Mouse (Mus musculus): ENCODE measurements around the gene Gm45062. TPM values are rescaled to one million over a fixed set of nuclear protein-coding genes. Genes with fewer than 3 reads are reported as not detected.

Gene Gm45062
- polyA plus RNA-seq, 1 experiment: 5.8 TPM

GRCm38 (mm10) chr6:8430610-8431234 lies 171.5 kb downstream of the Gm45062 start:
- H3K36me3 ChIP-seq (ENCODE audit: control insufficient read depth, insufficient read depth, low read length, poor library complexity, severe bottlenecking): no peaks in the 10 kb centered on the region
- H3K4me3 ChIP-seq (ENCODE audit: low read depth, low read length): no peak overlapping the region
- no peaks in the 10 kb centered on the region for H3K9me3 ChIP-seq (replicated peaks; ENCODE audit: control insufficient read depth, insufficient read depth, low read length, poor library complexity, severe bottlenecking)
- no peaks in the 10 kb centered on the region for H3K27me3 ChIP-seq (ENCODE audit: control insufficient read depth, insufficient read depth, low read length, poor library complexity, severe bottlenecking)
- H3K9ac ChIP-seq (ENCODE audit: low read depth, poor library complexity, severe bottlenecking): no peak overlapping the region
- no peak overlapping the region for H3K27ac ChIP-seq (ENCODE audit: insufficient read depth, low read length)
- TF ChIP-seq POLR2A (IDR thresholded peaks at IDR 0.05; ENCODE audit: insufficient read depth, low read length): no peak
- no peaks in the 10 kb centered on the region for H3K4me1 ChIP-seq (ENCODE audit: control insufficient read depth, insufficient read depth, low read length)

- no peak for TF ChIP-seq POLR2A (IDR thresholded peaks at IDR 0.05; ENCODE audit: insufficient read depth, low read length)
- TF ChIP-seq CTCF (IDR thresholded peaks at IDR 0.05; ENCODE audit: low read depth, low read length): no peak
- TF ChIP-seq EP300 (IDR thresholded peaks at IDR 0.05; ENCODE audit: insufficient read depth, low read depth, low read length): no peak
- peaks cover 4% of the 10 kb centered on the region; the same call in 1 of the 2 replicates for H3K9me3 ChIP-seq (replicated peaks; ENCODE audit: control insufficient read depth, insufficient read depth, low read length, poor library complexity, severe bottlenecking)
- H3K9ac ChIP-seq (ENCODE audit: low read depth, poor library complexity, severe bottlenecking): no peak overlapping the region
- H3K36me3 ChIP-seq (ENCODE audit: control insufficient read depth, insufficient read depth, low read length, poor library complexity, severe bottlenecking): no peaks in the 10 kb centered on the region
- H3K4me3 ChIP-seq (ENCODE audit: low read depth, low read length): no peak overlapping the region
- no peaks in the 10 kb centered on the region for H3K27me3 ChIP-seq (ENCODE audit: control insufficient read depth, insufficient read depth, low read length, poor library complexity, severe bottlenecking)
- no peaks in the 10 kb centered on the region for H3K4me1 ChIP-seq (ENCODE audit: control insufficient read depth, insufficient read depth, low read length)
- H3K27ac ChIP-seq (ENCODE audit: insufficient read depth, low read length): no peak overlapping the region
Observed at GRCm38 (mm10) chr6:8433179-8433578, 173.9 kb downstream of the Gm45062 start.

GRCm38 (mm10) chr6:8437937-8438336 lies 178.7 kb downstream of the Gm45062 start:
- Histone ChIP-seq H3K27me3 (ENCODE audit: control insufficient read depth, insufficient read depth, low read length, poor library complexity, severe bottlenecking) (no peaks in the 10 kb centered on the region), H3K36me3 (ENCODE audit: control insufficient read depth, insufficient read depth, low read length, poor library complexity, severe bottlenecking) (no peaks in the 10 kb centered on the region), H3K9me3 (replicated peaks; ENCODE audit: control insufficient read depth, insufficient read depth, low read length, poor library complexity, severe bottlenecking) (peaks cover 4% of the 10 kb centered on the region; the same call in 1 of the 2 replicates), H3K27ac (ENCODE audit: insufficient read depth, low read length) (no peak overlapping the region), H3K9ac (ENCODE audit: low read depth, poor library complexity, severe bottlenecking) (no peak overlapping the region), H3K4me3 (ENCODE audit: low read depth, low read length) (no peak overlapping the region), H3K4me1 (ENCODE audit: control insufficient read depth, insufficient read depth, low read length) (no peaks in the 10 kb centered on the region)
- TF ChIP-seq CTCF (IDR thresholded peaks at IDR 0.05; ENCODE audit: low read depth, low read length) (no peak), EP300 (IDR thresholded peaks at IDR 0.05; ENCODE audit: insufficient read depth, low read depth, low read length) (no peak), POLR2A (IDR thresholded peaks at IDR 0.05; ENCODE audit: insufficient read depth, low read length) (no peak)

- no peaks in the 10 kb centered on the region for H3K4me1 ChIP-seq (ENCODE audit: control insufficient read depth, insufficient read depth, low read length)
- no peaks in the 10 kb centered on the region for H3K27me3 ChIP-seq (ENCODE audit: control insufficient read depth, insufficient read depth, low read length, poor library complexity, severe bottlenecking)
- no peak overlapping the region for H3K27ac ChIP-seq (ENCODE audit: insufficient read depth, low read length)
- H3K4me3 ChIP-seq (ENCODE audit: low read depth, low read length): no peak overlapping the region
- peaks cover 4% of the 10 kb centered on the region; the same call in 1 of the 2 replicates for H3K9me3 ChIP-seq (replicated peaks; ENCODE audit: control insufficient read depth, insufficient read depth, low read length, poor library complexity, severe bottlenecking)
- TF ChIP-seq POLR2A (IDR thresholded peaks at IDR 0.05; ENCODE audit: insufficient read depth, low read length) (no peak), CTCF (IDR thresholded peaks at IDR 0.05; ENCODE audit: low read depth, low read length) (no peak), EP300 (IDR thresholded peaks at IDR 0.05; ENCODE audit: insufficient read depth, low read depth, low read length) (no peak)
- no peak overlapping the region for H3K9ac ChIP-seq (ENCODE audit: low read depth, poor library complexity, severe bottlenecking)
- H3K36me3 ChIP-seq (ENCODE audit: control insufficient read depth, insufficient read depth, low read length, poor library complexity, severe bottlenecking): no peaks in the 10 kb centered on the region
Observed at GRCm38 (mm10) chr6:8441814-8442213, 182.6 kb downstream of the Gm45062 start.

GRCm38 (mm10) chr6:8446786-8447185 lies 187.5 kb downstream of the Gm45062 start:
- TF ChIP-seq CTCF (IDR thresholded peaks at IDR 0.05; ENCODE audit: low read depth, low read length): no peak
- TF ChIP-seq POLR2A (IDR thresholded peaks at IDR 0.05; ENCODE audit: insufficient read depth, low read length): no peak
- TF ChIP-seq EP300 (IDR thresholded peaks at IDR 0.05; ENCODE audit: insufficient read depth, low read depth, low read length): no peak
- no peak overlapping the region for H3K27ac ChIP-seq (ENCODE audit: insufficient read depth, low read length)

DNA sequence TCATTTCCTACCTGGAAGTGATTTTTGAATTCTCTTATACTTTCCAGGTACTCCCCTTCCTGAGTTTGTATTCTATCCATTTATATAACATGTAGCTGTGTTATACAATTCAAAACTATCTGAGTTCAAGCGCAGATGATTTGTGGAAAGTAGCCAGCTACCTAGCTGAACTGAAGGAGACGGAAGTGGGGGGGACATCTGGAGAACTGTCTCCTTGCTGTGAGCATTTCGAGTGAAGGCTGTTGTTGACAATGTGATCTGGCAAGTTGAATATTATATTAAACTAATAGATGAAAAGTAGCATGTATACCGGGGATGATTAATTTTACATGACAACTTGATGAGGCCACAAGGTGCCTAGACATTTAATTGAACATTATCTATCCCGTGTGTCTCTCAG lies 196.3 kb downstream of the Gm45062 start:
- H3K27ac ChIP-seq (ENCODE audit: insufficient read depth, low read length): no peak overlapping the region
- no peak overlapping the region for H3K9ac ChIP-seq (ENCODE audit: low read depth, poor library complexity, severe bottlenecking)
- no peaks in the 10 kb centered on the region for H3K4me1 ChIP-seq (ENCODE audit: control insufficient read depth, insufficient read depth, low read length)
- no peak overlapping the region for H3K4me3 ChIP-seq (ENCODE audit: low read depth, low read length)
- H3K9me3 ChIP-seq (replicated peaks; ENCODE audit: control insufficient read depth, insufficient read depth, low read length, poor library complexity, severe bottlenecking): no peaks in the 10 kb centered on the region; the same call in 1 of the 2 replicates
- no peaks in the 10 kb centered on the region for H3K36me3 ChIP-seq (ENCODE audit: control insufficient read depth, insufficient read depth, low read length, poor library complexity, severe bottlenecking)
- no peak for TF ChIP-seq CTCF (IDR thresholded peaks at IDR 0.05; ENCODE audit: low read depth, low read length)
- no peak for TF ChIP-seq POLR2A (IDR thresholded peaks at IDR 0.05; ENCODE audit: insufficient read depth, low read length)
- TF ChIP-seq EP300 (IDR thresholded peaks at IDR 0.05; ENCODE audit: insufficient read depth, low read depth, low read length): no peak
- no peaks in the 10 kb centered on the region for H3K27me3 ChIP-seq (ENCODE audit: control insufficient read depth, insufficient read depth, low read length, poor library complexity, severe bottlenecking)

More at GRCm38 (mm10) chr6:8446786-8447185, 187.5 kb downstream of the Gm45062 start:
- no peak overlapping the region for H3K9ac ChIP-seq (ENCODE audit: low read depth, poor library complexity, severe bottlenecking)
- no peaks in the 10 kb centered on the region for H3K9me3 ChIP-seq (replicated peaks; ENCODE audit: control insufficient read depth, insufficient read depth, low read length, poor library complexity, severe bottlenecking)
- H3K36me3 ChIP-seq (ENCODE audit: control insufficient read depth, insufficient read depth, low read length, poor library complexity, severe bottlenecking): no peaks in the 10 kb centered on the region
- no peaks in the 10 kb centered on the region for H3K4me1 ChIP-seq (ENCODE audit: control insufficient read depth, insufficient read depth, low read length)
- H3K4me3 ChIP-seq (ENCODE audit: low read depth, low read length): no peak overlapping the region
- H3K27me3 ChIP-seq (ENCODE audit: control insufficient read depth, insufficient read depth, low read length, poor library complexity, severe bottlenecking): no peaks in the 10 kb centered on the region

Measured in ES-Bruce4 (cell line).